Comparison of ENCODE assay signal across 26 mouse cellular contexts in the genomic region with DNA sequence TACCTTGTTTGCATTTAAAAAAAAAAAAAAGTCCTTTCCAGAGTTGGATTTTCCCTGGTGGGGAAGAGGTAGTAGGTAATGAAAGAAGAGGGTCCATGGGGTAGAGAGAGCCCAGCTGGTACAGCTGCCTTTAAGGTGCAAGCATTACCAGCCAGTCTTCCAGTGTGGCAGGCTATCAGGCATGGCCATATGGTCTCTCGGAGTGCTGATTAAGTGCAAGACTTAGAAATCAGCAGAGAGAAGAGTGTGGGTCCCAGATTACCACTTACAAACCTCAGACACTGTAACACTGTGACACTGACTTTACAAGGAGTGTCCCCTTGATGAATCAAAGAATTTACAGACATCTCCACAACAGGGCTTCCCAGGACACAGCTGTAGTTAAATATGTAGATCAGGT. TPM values are rescaled to one million over a fixed set of nuclear protein-coding genes. Genes with fewer than 3 reads are reported as not detected.
A peak's percentile ranks its signal among the peaks of the same experiment; 100 is the strongest.
DNase-seq lines count a peak whose midpoint lies in the region; ATAC-seq and TF ChIP-seq lines count a peak whose summit lies in the region.
"Had no signal": no experiment of that assay in that cellular context is flagged by ENCODE, and none has a peak within 500 bp of the region (broad histone marks: within the 10 kb centered on the region; RNA-seq: fewer than 3 reads in every experiment).

No protein-coding gene starts in this region.

- TF ChIP-seq CTCF in liver, embryonic 14.5 days (IDR thresholded peaks at IDR 0.05; ENCODE audit: low read depth): no peak

- WGBS in neural tube, embryonic 14.5 days: 50% methylated on average over 1 of the region's 1 CpGs
- WGBS in neural tube, embryonic 15.5 days: 47% methylated on average over 1 of the region's 1 CpGs
- 10% methylated on average over 1 of the region's 1 CpGs for WGBS in liver, embryonic 14.5 days (ENCODE audit: insufficient replicate concordance)

- H3K27me3 ChIP-seq in neural tube, embryonic 14.5 days (ENCODE audit: control insufficient read depth, insufficient read depth, low read length): no peaks in the 10 kb centered on the region
- no peaks in the 10 kb centered on the region for H3K27me3 ChIP-seq in neural tube, embryonic 15.5 days (replicated peaks)
- H3K27me3 ChIP-seq in liver, embryonic 14.5 days (ENCODE audit: control insufficient read depth, insufficient read depth, low read length): no peaks in the 10 kb centered on the region
- H3K27me3 ChIP-seq: hindbrain, embryonic 13.5 days had no signal

- no peak for DNase-seq in liver, embryonic 14.5 days (ENCODE audit: low read depth in 3 of 3, low spot score in 3 of 3)
- DNase-seq in c-Kit-positive CD71-positive TER-119-positive erythroid progenitor cells, embryonic 14.5 days (ENCODE audit: low spot score): no peak
- no peak for DNase-seq in frontal cortex, postnatal 25 days (ENCODE audit: low spot score in 2 of 2)
- DNase-seq: adrenal gland, postnatal 10 days; B cell, adult 2 months; cerebellum, adult 18-20 months; cerebellum, postnatal 10 days; gastrocnemius, postnatal 14 days; heart, postnatal 36 days; kidney, postnatal 4 days; lung, postnatal 4 days; midbrain, embryonic 14.5 days; right cerebral cortex, adult 18-20 months; spleen, adult 18-20 months; thymus, adult 2 months; thymus, postnatal 36 days had no signal

- H3K9me3 ChIP-seq in neural tube, embryonic 14.5 days (ENCODE audit: control insufficient read depth, low read length): no peaks in the 10 kb centered on the region
- H3K9me3 ChIP-seq in neural tube, embryonic 15.5 days (replicated peaks): no peaks in the 10 kb centered on the region
- no peaks in the 10 kb centered on the region for H3K9me3 ChIP-seq in liver, embryonic 14.5 days (ENCODE audit: control insufficient read depth, low read length)
- H3K9me3 ChIP-seq: heart, embryonic 10.5 days; hindbrain, embryonic 13.5 days had no signal

- no peak for TF ChIP-seq EP300 in liver, embryonic 14.5 days (IDR thresholded peaks at IDR 0.05; ENCODE audit: low read depth)

- no peak overlapping the region for H3K27ac ChIP-seq in neural tube, embryonic 14.5 days (ENCODE audit: low read depth, low read length)
- H3K27ac ChIP-seq in neural tube, embryonic 15.5 days (replicated peaks): no peak overlapping the region
- H3K27ac ChIP-seq in brown adipose tissue, adult 24 weeks (replicated peaks; ENCODE audit: low read depth, low read length): peak overlapping the region; percentile 76; the same call in 1 of the 2 replicates
- no peak overlapping the region for H3K27ac ChIP-seq in liver, embryonic 14.5 days
- H3K27ac ChIP-seq: heart, embryonic 10.5 days; hindbrain, embryonic 13.5 days; kidney, postnatal 0 days had no signal

- H3K4me3 ChIP-seq in neural tube, embryonic 14.5 days (ENCODE audit: low read depth, low read length): no peak overlapping the region
- H3K4me3 ChIP-seq in neural tube, embryonic 15.5 days (replicated peaks): no peak overlapping the region
- no peak overlapping the region for H3K4me3 ChIP-seq in brown adipose tissue, adult 24 weeks (ENCODE audit: insufficient read depth, low read depth, low read length)
- H3K4me3 ChIP-seq in liver, embryonic 14.5 days (ENCODE audit: insufficient read depth in 1 of 2, low read depth in 2 of 2, low read length in 2 of 2): no peak overlapping the region
- H3K4me3 ChIP-seq: erythroblast, embryonic 14.5 days; heart, embryonic 10.5 days; hindbrain, embryonic 13.5 days had no signal

- H3K9ac ChIP-seq in neural tube, embryonic 14.5 days (replicated peaks; ENCODE audit: low read depth, low read length): no peak overlapping the region
- H3K9ac ChIP-seq in neural tube, embryonic 15.5 days (replicated peaks): no peak overlapping the region
- no peak overlapping the region for H3K9ac ChIP-seq in liver, embryonic 14.5 days (replicated peaks)
- H3K9ac ChIP-seq: hindbrain, embryonic 13.5 days had no signal

- peaks cover 34% of the 10 kb centered on the region for H3K4me1 ChIP-seq in neural tube, embryonic 14.5 days (ENCODE audit: control insufficient read depth, insufficient read depth, low read length)
- H3K4me1 ChIP-seq in neural tube, embryonic 15.5 days: peaks cover 47% of the 10 kb centered on the region
- H3K4me1 ChIP-seq in brown adipose tissue, adult 24 weeks (ENCODE audit: control insufficient read depth, insufficient read depth, insufficient read length, low read length): peaks cover 34% of the 10 kb centered on the region
- peaks cover 6 to 24% of the 10 kb centered on the region in 2 experiments for H3K4me1 ChIP-seq in liver, embryonic 14.5 days (replicated peaks; ENCODE audit: control insufficient read depth in 2 of 2, insufficient read depth in 2 of 2, low read length in 1 of 2)

- H3K4me2 ChIP-seq in neural tube, embryonic 14.5 days (ENCODE audit: low read depth, low read length): no peak overlapping the region
- no peak overlapping the region for H3K4me2 ChIP-seq in neural tube, embryonic 15.5 days
- H3K4me2 ChIP-seq in liver, embryonic 14.5 days (ENCODE audit: low read depth): no peak overlapping the region
- H3K4me2 ChIP-seq: hindbrain, embryonic 13.5 days had no signal

- ATAC-seq in neural tube, embryonic 14.5 days (ENCODE audit: low read depth): peak; percentile 36; the same call in 1 of the 2 replicates
- no peak for ATAC-seq in neural tube, embryonic 15.5 days (ENCODE audit: low FRiP score)
- ATAC-seq in liver, embryonic 14.5 days (ENCODE audit: insufficient read depth): peak; percentile 19; the same call in 1 of the 2 replicates
- ATAC-seq in megakaryocyte-erythroid progenitor cell, adult 5-6 weeks (replicated peaks; ENCODE audit: low FRiP score, low TSS enrichment, poor library complexity, severe bottlenecking): peak; percentile 81
- ATAC-seq: intestine, embryonic 16.5 days; lung, postnatal 0 days had no signal

- no peaks in the 10 kb centered on the region; the same call in 1 of the 2 replicates for H3K36me3 ChIP-seq in neural tube, embryonic 14.5 days (ENCODE audit: control insufficient read depth, insufficient read depth, low read length)
- no peaks in the 10 kb centered on the region for H3K36me3 ChIP-seq in neural tube, embryonic 15.5 days
- H3K36me3 ChIP-seq in liver, embryonic 14.5 days (replicated peaks; ENCODE audit: control insufficient read depth, insufficient read depth, low read depth): no peaks in the 10 kb centered on the region

RNA-seq across cellular contexts. Expression of a gene that starts 18.9 kb away (rescaled TPM):
- polyA plus RNA-seq in neural tube, embryonic 14.5 days (2014; fragmentation: Nextera tagmentation; extraction: Ambion mirVana): 73.5 and 92.4 TPM in 2 replicates
- 54.3 and 59.0 TPM in 2 replicates for polyA plus RNA-seq in neural tube, embryonic 15.5 days (2015; fragmentation: Nextera tagmentation; extraction: Ambion mirVana)
- polyA plus RNA-seq in brown adipose tissue, adult 24 weeks (2012; ENCODE audit: insufficient read depth, insufficient read length, missing spikeins): 6.3 and 7.1 TPM in 2 replicates
- 3.1 and 4.1 TPM in 2 replicates for polyA plus RNA-seq in liver, embryonic 14.5 days (2012; rRNA removed)
- 4.5 and 6.0 TPM in 2 replicates for polyA plus RNA-seq in liver, embryonic 14.5 days (2014; fragmentation: Nextera tagmentation; extraction: Ambion mirVana)
- total RNA-seq in megakaryocyte-erythroid progenitor cell, adult 5-6 weeks (2014; fragmentation: Nextera tagmentation): 4.2 and 5.1 TPM in 2 replicates
- 1.8 and 8.9 TPM in 2 replicates for total RNA-seq in megakaryocyte-erythroid progenitor cell, adult 5-6 weeks (2017)
